Comparison of ENCODE assay signal across 11 mouse cellular contexts in genomic region chr11:79647071-79647501, GRCm38 (mm10). TPM values are rescaled to one million over a fixed set of nuclear protein-coding genes. Genes with fewer than 3 reads are reported as not detected.
DNase-seq lines count a peak whose midpoint lies in the region; ATAC-seq and TF ChIP-seq lines count a peak whose summit lies in the region.
"Had no signal": no experiment of that assay in that cellular context is flagged by ENCODE, and none has a peak within 500 bp of the region (broad histone marks: within the 10 kb centered on the region; RNA-seq: fewer than 3 reads in every experiment).

No protein-coding gene starts in this region.

- H3K9ac ChIP-seq in intestine, embryonic 16.5 days (ENCODE audit: low read depth, low read length) = no peak overlapping the region
- no peak overlapping the region for H3K9ac ChIP-seq in intestine, postnatal 0 days (ENCODE audit: low read depth, low read length)
- peak overlapping the region; percentile 13; the same call in 1 of the 2 replicates for H3K9ac ChIP-seq in forebrain, embryonic 14.5 days (ENCODE audit: low read length)
- H3K9ac ChIP-seq in midbrain, postnatal 0 days (replicated peaks; ENCODE audit: low read length, poor library complexity, severe bottlenecking) = no peak overlapping the region
- H3K9ac ChIP-seq: liver, embryonic 15.5 days had no signal

- H3K27me3 ChIP-seq in intestine, embryonic 16.5 days (replicated peaks; ENCODE audit: control insufficient read depth, insufficient read depth, low read length) = no peaks in the 10 kb centered on the region
- no peaks in the 10 kb centered on the region for H3K27me3 ChIP-seq in intestine, postnatal 0 days (replicated peaks; ENCODE audit: control insufficient read depth, insufficient read depth, low read length)
- H3K27me3 ChIP-seq in forebrain, embryonic 14.5 days (replicated peaks; ENCODE audit: control insufficient read depth, insufficient read depth, low read length) = no peaks in the 10 kb centered on the region
- no peaks in the 10 kb centered on the region for H3K27me3 ChIP-seq in midbrain, postnatal 0 days (ENCODE audit: insufficient read depth, low read length)
- H3K27me3 ChIP-seq: liver, embryonic 15.5 days; Patski had no signal

- peaks cover 14% of the 10 kb centered on the region for H3K4me1 ChIP-seq in intestine, embryonic 16.5 days (ENCODE audit: control insufficient read depth, insufficient read depth, low read length)
- peaks cover 4% of the 10 kb centered on the region; the same call in 1 of the 2 replicates for H3K4me1 ChIP-seq in intestine, postnatal 0 days (replicated peaks; ENCODE audit: control insufficient read depth, insufficient read depth, low read length)
- H3K4me1 ChIP-seq in forebrain, embryonic 14.5 days (ENCODE audit: control insufficient read depth, insufficient read depth, low read length) = peaks cover 25% of the 10 kb centered on the region
- peaks cover 9% of the 10 kb centered on the region; the same call in 1 of the 2 replicates for H3K4me1 ChIP-seq in midbrain, postnatal 0 days (ENCODE audit: insufficient read depth, low read length)

- no peak for TF ChIP-seq CTCF in intestine, postnatal 0 days (IDR thresholded peaks at IDR 0.05; ENCODE audit: low read depth)
- TF ChIP-seq CTCF in midbrain, postnatal 0 days (IDR thresholded peaks at IDR 0.05) = no peak

- no peaks in the 10 kb centered on the region for H3K36me3 ChIP-seq in intestine, embryonic 16.5 days (ENCODE audit: control insufficient read depth, insufficient read depth, low read length)
- no peaks in the 10 kb centered on the region for H3K36me3 ChIP-seq in intestine, postnatal 0 days (ENCODE audit: control insufficient read depth, insufficient read depth)
- H3K36me3 ChIP-seq in forebrain, embryonic 14.5 days (ENCODE audit: control insufficient read depth, insufficient read depth, low read length) = no peaks in the 10 kb centered on the region
- no peaks in the 10 kb centered on the region; the same call in 1 of the 2 replicates for H3K36me3 ChIP-seq in midbrain, postnatal 0 days (ENCODE audit: insufficient read depth, low read length)
- H3K36me3 ChIP-seq: liver, embryonic 15.5 days had no signal

- no peak overlapping the region for H3K4me3 ChIP-seq in intestine, embryonic 16.5 days (ENCODE audit: low read length)
- no peak overlapping the region for H3K4me3 ChIP-seq in intestine, postnatal 0 days (ENCODE audit: low read depth, low read length)
- H3K4me3 ChIP-seq in forebrain, embryonic 14.5 days (ENCODE audit: low read depth, low read length) = no peak overlapping the region
- H3K4me3 ChIP-seq in midbrain, postnatal 0 days (ENCODE audit: low read depth, low read length) = no peak overlapping the region
- H3K4me3 ChIP-seq: erythroblast, embryonic 14.5 days; liver, embryonic 15.5 days had no signal

- no peaks in the 10 kb centered on the region for H3K9me3 ChIP-seq in intestine, embryonic 16.5 days (ENCODE audit: control insufficient read depth, low read length)
- H3K9me3 ChIP-seq in intestine, postnatal 0 days (ENCODE audit: control insufficient read depth) = no peaks in the 10 kb centered on the region
- no peaks in the 10 kb centered on the region for H3K9me3 ChIP-seq in forebrain, embryonic 14.5 days (replicated peaks; ENCODE audit: control insufficient read depth, low read length)
- H3K9me3 ChIP-seq in midbrain, postnatal 0 days (ENCODE audit: low read length) = no peaks in the 10 kb centered on the region
- H3K9me3 ChIP-seq: liver, embryonic 15.5 days had no signal

- no peak overlapping the region for H3K4me2 ChIP-seq in intestine, embryonic 16.5 days (ENCODE audit: low read depth, low read length)
- H3K4me2 ChIP-seq in intestine, postnatal 0 days (replicated peaks; ENCODE audit: low read depth) = no peak overlapping the region
- H3K4me2 ChIP-seq in forebrain, embryonic 14.5 days (ENCODE audit: low read length) = no peak overlapping the region
- no peak overlapping the region for H3K4me2 ChIP-seq in midbrain, postnatal 0 days (ENCODE audit: low read depth, low read length, poor library complexity, severe bottlenecking)
- H3K4me2 ChIP-seq: liver, embryonic 15.5 days had no signal

- peak; percentile 15; the same call in 1 of the 2 replicates for ATAC-seq in intestine, embryonic 16.5 days
- no peak for ATAC-seq in intestine, postnatal 0 days
- ATAC-seq in forebrain, embryonic 14.5 days = 0 out of 2 replicates have a peak, but pooled peaks have one; percentile 9
- peak; percentile 50 for ATAC-seq in midbrain, postnatal 0 days (ENCODE audit: low FRiP score)
- ATAC-seq in erythroblast, adult 5-6 weeks (replicated peaks; ENCODE audit: low FRiP score, poor library complexity, severe bottlenecking) = no peak

- no peak overlapping the region for H3K27ac ChIP-seq in intestine, embryonic 16.5 days (ENCODE audit: low read length)
- no peak overlapping the region for H3K27ac ChIP-seq in intestine, postnatal 0 days (ENCODE audit: low read depth, low read length)
- H3K27ac ChIP-seq in forebrain, embryonic 14.5 days (ENCODE audit: low read depth, low read length) = peak overlapping the region; percentile 73; the same call in 1 of the 2 replicates
- H3K27ac ChIP-seq in midbrain, postnatal 0 days (ENCODE audit: low read depth, low read length) = no peak overlapping the region; the same call in 1 of the 2 replicates
- H3K27ac ChIP-seq: liver, embryonic 15.5 days had no signal

- 55% methylated on average over 8 of the region's 8 CpGs for WGBS in intestine, embryonic 16.5 days
- WGBS in intestine, postnatal 0 days = 54% methylated on average over 8 of the region's 8 CpGs
- WGBS in forebrain, embryonic 14.5 days = 19% methylated on average over 8 of the region's 8 CpGs
- 41% methylated on average over 8 of the region's 8 CpGs for WGBS in midbrain, postnatal 0 days

- DNase-seq in forebrain, embryonic 14.5 days (ENCODE audit: low spot score) = peak; percentile 42
- DNase-seq in kidney, postnatal 36 days = peak; percentile 72 to 77
- peak; percentile 77 for DNase-seq in midbrain, postnatal 0 days (ENCODE audit: low spot score)
- no peak for DNase-seq in thymus, postnatal 4 days
- DNase-seq in spleen, adult 18-20 months = no peak

RNA-seq across cellular contexts. Expression of gene Rab11fip4, which starts 56.1 kb away (rescaled TPM):
- polyA plus RNA-seq in intestine, embryonic 16.5 days (2015; fragmentation: Nextera tagmentation; extraction: Ambion mirVana) = 1.3 and 2.0 TPM in 2 replicates
- polyA plus RNA-seq in intestine, postnatal 0 days (2015; fragmentation: Nextera tagmentation; extraction: Ambion mirVana) = 1.5 and 1.7 TPM in 2 replicates
- 13.2 and 16.6 TPM in 2 replicates for polyA plus RNA-seq in forebrain, embryonic 14.5 days (2014; fragmentation: Nextera tagmentation; extraction: Ambion mirVana)
- 68.1 and 68.3 TPM in 2 replicates for total RNA-seq in midbrain, postnatal 0 days (2014; rRNA removed)
- 19.0 and 19.9 TPM in 2 replicates for polyA plus RNA-seq in midbrain, postnatal 0 days (2015; fragmentation: Nextera tagmentation; extraction: Ambion mirVana)
- total RNA-seq in erythroblast, adult 5-6 weeks (2015; ENCODE audit: low replicate concordance) = 1.0 and 1.5 TPM in 2 replicates
- 2.5 and 2.9 TPM in 2 replicates for total RNA-seq in erythroblast, adult 5-6 weeks (2017; ENCODE audit: low replicate concordance)
- polyA plus RNA-seq: erythroblast, embryonic 14.5 days had no signal

Comparison
In these comparisons a context has a peak if more than half of its experiments do, and no peak if none do; other contexts are left out.
1. ATAC-seq: peak in intestine, embryonic 16.5 days (single experiment), forebrain, embryonic 14.5 days (single experiment) and midbrain, postnatal 0 days (single experiment); none in intestine, postnatal 0 days (single experiment) and erythroblast, adult 5-6 weeks (single experiment).
2. DNase-seq: peak in forebrain, embryonic 14.5 days (single experiment), kidney, postnatal 36 days (2 of 2) and midbrain, postnatal 0 days (single experiment); none in thymus, postnatal 4 days (single experiment) and spleen, adult 18-20 months (0 of 2).